Mouse (Mus musculus) adrenal gland, postnatal 25 days (tissue): ENCODE results near the gene Crlf3. TPM values are rescaled to one million over a fixed set of nuclear protein-coding genes. Genes with fewer than 3 reads are reported as not detected.
A peak's percentile ranks its signal among the peaks of the same experiment; 100 is the strongest.

Source experiments
- DNase-seq: peaks from one replicate; pipeline ENCODE4 v3.0.0; 2021; ENCODE audit warnings: mixed read lengths
- long read RNA-seq: library from polyadenylated mRNA; stranded (forward); transcript quantifications from one replicate; pipeline ENCODE4 v2.0.0, GENCODE M21; 2021
- total RNA-seq: library from RNA; stranded (reverse); gene quantifications from 2 replicates; pipeline ENCODE4 v1.2.3, GENCODE M21; 2021

Crlf3 gene
- 13.6 and 18.2 TPM in 2 replicates for total RNA-seq
- long read RNA-seq, transcript Crlf3-201 (8 exons, 2,396 nt): major isoform, 20 of 26 reads
- long read RNA-seq, partial matches to known transcripts: 0 of 26 reads
- long read RNA-seq, other reads (novel, unspliced or antisense): 6 of 26 reads

DNA sequence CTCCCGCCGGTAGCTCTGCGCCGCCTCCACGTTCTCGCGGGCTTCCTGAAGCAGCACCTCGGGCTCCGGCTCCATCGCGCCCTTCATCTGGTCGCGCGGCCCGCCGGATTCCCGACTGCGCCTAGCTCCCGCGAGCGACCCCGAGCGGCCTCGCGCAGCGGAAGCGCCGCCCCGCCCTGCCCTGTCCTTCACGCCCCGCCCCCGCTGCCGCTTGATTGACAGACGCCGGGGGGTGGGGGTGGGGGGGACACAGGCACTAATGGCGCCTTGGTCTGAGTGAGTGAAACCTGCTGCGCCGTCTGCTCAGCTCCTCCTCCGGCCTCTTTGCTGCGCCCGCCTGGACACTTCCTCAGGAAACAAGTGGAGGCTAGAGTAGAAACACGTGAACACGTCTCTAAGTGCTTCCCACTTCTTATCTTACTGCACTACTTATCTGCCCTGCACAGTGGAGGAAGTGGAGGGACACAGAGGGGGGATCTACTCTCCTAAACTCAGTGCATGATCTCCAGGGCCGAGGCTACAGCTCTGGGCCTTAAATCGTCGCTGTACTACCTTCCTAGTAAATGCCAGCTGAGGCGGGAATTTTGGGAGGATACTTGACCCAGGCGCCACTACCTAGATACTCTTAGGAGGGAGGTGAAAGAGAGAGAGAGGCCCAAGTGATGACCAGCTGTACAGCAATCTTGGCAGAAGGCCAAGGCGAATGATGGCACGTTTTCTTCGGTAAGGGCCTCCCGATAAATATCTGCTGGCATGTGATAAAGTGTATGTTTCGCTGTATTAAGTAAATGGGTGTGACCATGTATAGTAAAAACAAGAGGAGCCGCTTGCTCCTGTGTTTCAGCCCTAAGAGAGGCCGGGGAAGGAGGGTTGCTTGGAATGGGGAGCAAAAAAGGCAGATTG is at the start of gene Crlf3:
Gene Crlf3, minus strand, starts transcription at position 166 of the 903 bp plus-strand sequence.
- peak; percentile 97 for DNase-seq

DNA sequence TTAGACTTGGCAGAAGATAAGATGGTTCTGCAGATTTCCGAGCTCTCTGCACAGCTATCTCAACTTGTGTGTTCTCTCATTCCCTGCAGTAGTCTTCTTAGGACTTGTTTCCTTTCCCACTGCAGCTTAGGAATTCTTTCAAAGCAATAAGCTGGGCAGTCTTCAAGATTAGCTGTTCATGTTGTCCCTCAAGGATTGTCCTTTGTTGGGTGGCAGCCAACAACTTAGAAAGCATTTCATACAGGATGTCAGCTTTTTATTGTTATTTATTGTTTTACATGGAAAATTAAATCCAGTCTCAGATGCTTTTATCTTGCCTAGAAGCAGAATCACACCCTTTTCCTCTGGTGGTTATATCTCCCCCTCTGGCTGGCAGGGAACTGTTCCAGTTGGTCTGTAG is 35.6 kb upstream of the Crlf3 start:
- no peak for DNase-seq

DNA sequence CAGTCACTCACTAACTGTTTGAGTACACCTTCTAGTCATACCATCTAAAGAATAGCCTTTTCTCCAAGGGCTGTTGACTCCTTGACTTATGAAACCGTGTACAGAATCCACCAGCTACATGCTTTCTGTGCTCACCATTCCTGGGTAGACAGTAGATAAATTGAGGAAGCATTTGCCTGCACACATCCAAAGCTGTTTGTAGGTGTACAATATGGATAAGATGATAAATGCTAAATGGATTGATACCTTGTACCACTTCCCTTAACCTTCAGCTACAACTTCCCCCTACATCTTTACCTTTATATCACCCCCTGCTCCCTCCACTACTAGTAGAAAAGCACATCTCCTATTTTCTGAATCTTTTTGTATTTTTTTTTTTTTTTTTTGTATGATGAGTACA is 23.6 kb upstream of the Crlf3 start:
- DNase-seq: no peak

DNA sequence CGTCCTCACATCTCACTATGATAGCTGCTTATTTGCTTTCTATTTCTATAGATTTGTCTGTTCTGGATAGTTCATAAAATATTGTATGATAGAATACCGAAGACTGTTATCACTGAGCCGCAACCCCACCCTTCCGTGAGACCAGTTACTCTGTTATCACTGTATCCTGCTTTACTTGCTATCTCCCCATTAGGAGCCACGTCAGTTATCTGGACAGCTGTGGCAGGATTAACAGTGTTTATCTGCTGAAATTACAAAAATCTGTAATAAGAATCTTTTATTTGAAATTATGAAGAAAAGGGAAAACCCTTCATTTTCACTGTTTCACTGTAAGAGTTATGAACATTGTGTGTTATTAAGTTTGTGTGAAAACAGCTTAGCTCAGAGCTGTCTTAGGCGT is 20.5 kb upstream of the Crlf3 start:
- DNase-seq: no peak

- DNase-seq: no peak
Measured at GRCm38 (mm10) chr11:80098444-80099056, 17.8 kb upstream of the Crlf3 start.

- DNase-seq: no peak
Measured at GRCm38 (mm10) chr11:80090555-80091164, 9.9 kb upstream of the Crlf3 start.

GRCm38 (mm10) chr11:80089817-80090214 is 9.0 kb upstream of the Crlf3 start:
- no peak for DNase-seq

- peak; percentile 93 for DNase-seq
Measured at GRCm38 (mm10) chr11:80088917-80089816, 8.4 kb upstream of the Crlf3 start, which contains the start of gene Atad5. Atad5 (plus strand) TSS chr11:80089400.

DNA sequence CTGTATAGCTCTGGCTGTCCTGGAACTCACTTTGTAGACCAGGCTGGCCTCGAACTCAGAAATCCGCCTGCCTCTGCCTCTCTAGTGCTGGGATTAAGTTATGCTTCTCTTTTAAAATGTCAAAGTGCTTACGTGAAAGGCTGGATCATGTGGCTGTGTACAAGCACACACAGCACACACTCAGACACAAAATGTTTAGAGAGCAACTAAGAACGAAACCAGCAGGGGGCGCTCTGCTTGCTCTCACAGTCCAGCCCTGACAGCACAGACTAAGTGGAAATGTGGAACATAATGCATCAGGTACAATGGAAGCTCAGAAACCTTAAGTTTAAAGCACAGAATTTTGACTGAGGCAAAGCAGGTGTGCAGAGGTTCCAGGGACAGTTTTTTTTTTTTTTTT is 6.1 kb upstream of the Crlf3 start:
- peak; percentile 86 for DNase-seq

DNA sequence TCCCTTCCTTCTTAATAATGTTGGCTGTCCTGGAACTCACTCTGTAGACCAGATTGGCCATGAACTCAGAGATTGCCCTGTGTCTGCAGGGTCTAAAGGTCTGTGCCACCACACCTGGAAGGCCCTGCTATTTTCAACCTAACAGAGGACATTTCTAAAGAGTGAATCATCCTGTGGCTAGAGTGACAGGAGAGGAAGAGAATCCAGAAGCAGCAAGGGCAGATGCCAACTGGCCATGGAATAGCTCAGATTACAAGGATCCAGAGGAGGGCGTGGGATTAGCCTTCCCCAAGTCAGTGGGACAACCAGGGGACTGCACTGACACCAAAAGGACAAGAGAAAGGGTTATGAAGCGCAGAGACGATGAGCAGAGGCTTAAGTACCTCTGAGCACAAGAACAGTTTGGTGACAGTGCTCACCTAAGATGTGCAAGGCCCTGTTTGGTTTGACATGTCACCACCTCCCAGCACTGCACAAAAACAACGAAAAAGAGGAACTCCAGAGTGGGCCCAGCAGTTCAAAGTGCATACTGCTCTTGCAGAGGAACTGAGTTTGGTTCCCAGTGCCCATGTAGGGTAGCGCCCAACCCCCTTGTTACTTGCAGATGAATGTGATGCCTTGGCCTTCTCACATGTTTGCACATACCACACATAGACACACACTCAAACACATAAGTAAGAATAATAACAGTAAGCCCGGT is 4.7 kb upstream of the Crlf3 start:
- DNase-seq: no peak

DNA sequence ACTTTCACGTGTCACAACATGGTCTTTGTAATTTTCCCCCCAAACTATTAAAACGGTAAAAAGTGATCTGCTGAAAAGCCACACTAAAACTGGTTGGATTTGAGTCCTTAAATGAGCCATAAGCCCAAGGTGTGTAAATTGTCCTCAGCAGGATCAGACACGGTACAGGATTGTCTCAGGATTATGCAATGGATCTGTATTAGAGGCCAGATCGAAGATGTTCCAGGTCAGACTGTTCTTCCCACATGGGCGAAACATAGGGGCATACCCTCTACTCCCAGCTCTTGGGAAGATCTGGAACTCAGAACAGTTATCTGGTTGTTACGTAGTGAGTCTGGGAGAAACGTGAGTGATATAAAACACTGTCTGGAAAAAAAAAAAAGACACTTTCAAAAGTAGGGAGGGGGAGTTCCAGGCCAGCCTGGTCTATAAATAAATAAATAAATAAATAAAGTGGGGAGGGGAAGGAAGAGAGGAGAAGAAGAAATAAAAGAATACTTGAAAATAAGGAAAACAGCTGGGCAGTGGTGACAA is 1.1 kb upstream of the Crlf3 start:
- no peak for DNase-seq

- peak; percentile 46 for DNase-seq
Measured at GRCm38 (mm10) chr11:80080381-80080825, 388 bp downstream of the Crlf3 start.

DNA sequence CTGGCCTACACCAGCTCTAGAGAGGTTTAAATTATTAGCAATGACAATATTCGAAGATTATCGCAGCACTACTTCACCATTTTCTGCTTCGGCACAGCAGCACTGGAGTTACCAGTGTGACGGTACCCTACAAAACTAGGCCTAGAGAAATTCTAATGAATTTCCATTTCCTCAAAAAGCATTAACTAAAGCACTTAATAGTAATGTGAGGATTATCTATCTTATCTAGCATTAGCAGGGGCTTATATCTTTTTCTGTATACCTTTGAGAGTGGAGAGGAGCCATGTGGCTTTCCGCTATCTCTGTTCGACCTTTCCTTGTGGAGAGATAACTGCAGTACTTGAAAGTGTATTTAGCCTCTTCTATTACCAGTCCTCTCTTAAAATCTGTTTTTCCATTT is 1.0 kb downstream of the Crlf3 start:
- DNase-seq: no peak

- no peak for DNase-seq
Measured at GRCm38 (mm10) chr11:80078831-80079230, 2.0 kb downstream of the Crlf3 start.

DNA sequence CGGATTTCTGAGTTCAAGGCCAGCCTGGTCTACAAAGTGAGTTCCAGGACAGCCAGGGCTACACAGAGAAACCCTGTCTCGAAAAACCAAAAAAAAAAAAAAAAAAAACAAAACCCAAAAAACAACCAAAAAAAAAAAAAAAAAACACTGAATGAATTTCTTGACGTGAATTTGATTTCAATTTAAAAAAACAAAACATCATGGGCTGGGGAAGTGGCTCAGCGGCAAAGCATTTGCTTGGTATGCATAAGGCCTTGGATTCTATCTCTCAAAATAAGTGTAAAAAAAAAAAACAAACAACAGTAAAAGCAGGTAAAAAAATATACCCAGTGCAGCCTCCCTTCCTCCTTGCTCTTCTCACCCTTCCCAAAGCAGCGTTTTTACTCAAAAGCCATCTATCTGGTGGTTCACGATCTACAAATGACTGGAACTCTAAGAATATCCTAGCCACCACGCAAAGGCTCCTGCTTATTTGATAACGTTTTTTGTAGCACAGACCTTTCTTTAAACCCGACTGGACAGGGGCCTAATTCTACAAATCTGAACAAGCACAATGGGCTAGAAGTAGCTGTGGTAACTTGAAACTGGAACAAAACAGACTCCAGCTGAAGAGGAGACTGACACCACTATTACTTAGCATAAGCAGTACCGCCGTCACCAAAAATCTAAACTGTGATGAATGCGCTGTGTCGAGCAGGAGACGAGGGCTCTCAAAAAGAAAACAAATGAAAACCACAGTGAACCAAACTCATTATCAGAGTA is 2.8 kb downstream of the Crlf3 start:
- no peak for DNase-seq

DNA sequence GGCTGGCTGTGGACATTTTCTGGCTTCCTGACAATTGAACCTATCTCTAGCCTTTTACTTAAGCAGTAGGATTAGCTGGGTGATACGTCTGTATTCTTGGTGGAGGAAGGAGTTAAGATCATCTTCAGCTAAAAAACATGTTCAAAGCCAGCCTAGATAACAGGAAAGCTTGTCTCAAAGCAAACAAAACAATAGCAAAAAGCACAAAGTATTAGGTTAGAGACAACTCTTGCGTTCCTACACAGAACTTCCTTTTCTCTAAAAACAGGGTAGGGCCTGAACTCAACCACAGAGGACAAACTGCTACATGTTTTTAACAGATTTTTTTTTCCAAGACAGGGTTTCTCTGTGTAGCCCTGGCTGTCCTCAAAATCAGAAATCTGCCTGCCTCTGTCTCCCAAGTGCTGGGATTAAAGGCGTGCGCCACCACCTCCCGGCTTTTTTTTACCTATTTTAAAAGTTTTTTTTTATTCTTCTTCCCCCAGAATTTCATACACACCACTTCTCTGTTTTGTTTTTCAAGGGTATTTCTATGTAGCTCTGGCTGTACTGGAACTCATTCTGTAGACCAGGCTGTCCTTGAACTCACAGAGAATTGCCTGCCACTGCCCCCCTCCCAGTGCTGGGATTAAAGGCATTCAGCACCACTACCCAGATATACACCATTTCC is 5.0 kb downstream of the Crlf3 start:
- no peak for DNase-seq

DNA sequence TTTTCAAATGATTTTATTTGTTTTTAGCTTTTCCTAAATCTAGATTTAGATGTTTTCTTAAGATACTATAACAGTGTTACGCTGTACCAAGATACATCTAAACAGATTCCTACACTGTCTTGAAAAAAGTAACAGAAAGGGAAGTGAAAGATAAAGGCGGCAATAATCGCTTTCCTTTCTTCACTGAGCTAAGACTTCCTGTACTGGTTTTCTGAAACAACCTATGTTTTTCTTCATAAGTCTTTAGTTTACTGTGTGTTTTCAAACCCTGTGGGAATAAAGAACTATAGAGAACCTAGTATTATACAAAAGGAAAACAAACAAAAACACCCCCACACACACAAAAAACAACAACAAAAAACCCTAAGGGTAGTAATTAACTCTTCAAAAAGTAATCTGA is 8.4 kb downstream of the Crlf3 start:
- DNase-seq: no peak

GRCm38 (mm10) chr11:80071039-80071438 is 9.8 kb downstream of the Crlf3 start:
- no peak for DNase-seq

DNA sequence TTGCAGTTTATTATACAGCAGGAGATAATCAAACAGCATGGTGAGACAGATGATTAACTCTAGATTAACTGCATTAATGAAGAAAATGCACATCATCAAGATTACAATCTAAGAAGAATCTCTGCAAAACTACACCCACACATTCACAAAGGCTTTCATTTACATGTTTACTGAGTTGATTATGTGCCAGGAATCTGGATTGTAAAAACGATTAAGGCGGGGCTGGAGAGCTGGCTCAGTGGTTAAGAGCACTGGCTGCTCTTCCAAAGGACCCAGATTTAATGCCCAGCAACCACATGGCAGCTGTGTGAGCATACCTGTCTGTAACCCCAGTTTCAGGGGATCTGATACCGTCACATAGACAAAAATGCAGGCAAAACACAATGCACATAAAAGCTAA is 11.0 kb downstream of the Crlf3 start:
- no peak for DNase-seq

DNA sequence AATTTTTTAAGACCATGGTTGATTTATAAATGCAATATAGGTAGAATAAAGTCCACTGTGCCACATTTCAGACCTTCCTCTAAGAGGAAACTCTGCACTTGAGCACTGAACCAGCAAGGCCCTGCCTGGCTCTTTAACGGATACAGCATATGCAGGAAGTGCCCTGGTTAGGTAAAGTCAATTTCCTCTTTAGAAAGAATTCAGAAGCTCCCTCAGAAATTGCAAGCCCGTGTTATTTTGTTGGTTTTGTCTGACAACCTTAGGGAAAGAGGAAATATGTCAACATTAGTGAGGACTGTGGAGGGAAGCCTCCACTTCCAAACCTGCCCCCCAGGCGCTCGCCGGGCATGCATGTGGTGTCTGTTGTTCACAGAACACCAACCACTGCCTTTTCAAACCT is 13.2 kb downstream of the Crlf3 start:
- no peak for DNase-seq
